Mouse (Mus musculus) naive thymus-derived CD4-positive, alpha-beta T cell, adult 2 months (primary cell): ENCODE measurements around the gene Nrcam.

ENCODE experiments used
- DNase-seq: peaks from one replicate; pipeline ENCODE4 v3.0.0-alpha.2; 2011; ENCODE audit warnings: low read depth

Nrcam gene

DNA sequence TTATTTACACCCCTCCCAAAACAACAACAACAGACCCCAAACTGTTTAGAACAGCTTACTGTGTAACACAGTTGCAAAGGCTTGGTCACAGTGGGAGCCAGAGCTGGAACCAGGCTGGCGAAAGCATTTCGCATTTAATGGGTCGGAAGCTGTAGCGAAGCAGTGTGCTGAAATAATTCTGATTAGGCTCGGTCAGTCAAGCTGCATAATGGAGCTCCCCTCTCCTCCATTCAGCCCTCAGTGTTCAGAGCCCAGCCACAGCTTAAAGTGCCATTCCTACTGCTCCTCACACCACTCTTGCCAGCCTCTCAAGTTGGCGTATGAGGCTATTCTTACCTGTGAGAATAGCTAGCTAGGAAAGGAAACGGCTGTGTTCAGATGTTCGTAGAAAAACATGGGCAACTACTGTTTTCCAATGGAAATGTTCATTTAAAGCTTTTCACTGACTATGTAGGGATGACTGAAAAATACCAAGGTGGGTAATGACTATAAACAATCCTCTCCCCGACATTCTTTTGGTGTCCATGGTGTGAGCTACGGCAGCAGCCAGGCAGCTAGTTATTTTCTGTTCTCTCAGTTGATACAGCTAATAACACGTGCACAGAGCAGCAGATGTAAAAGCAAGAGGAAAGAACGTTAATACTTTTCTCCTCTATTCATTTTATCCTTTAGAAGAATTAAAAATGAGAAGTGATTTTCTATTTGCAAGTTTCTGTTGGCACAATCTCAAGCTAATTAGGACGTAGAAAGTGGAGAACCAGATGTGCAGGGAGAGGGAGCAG, 108.6 kb downstream of the Nrcam start:
- no peak for DNase-seq

DNA sequence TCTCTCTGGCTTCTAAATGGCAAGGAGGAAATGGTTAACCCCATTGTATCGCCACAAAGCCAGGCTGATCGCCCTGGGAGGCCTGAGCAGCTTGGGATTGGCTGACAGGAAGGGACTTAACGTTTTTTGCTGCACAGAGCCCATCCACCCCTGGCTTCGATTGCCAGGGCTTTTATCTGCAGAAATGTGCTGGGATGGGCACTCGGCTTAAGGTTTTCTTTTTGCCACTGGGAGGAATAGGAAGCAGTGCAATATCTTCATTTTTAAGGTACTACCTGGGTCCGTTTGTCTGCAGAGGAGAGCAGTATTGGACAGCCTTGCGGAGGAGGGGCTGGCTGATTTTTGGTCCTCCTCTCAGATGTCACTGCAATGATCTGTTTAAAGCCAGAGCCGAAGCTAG, 110.2 kb downstream of the Nrcam start:
- DNase-seq, result no peak

GRCm38 (mm10) chr12:44440230-44440629, 111.5 kb downstream of the Nrcam start:
- DNase-seq, result no peak

DNA sequence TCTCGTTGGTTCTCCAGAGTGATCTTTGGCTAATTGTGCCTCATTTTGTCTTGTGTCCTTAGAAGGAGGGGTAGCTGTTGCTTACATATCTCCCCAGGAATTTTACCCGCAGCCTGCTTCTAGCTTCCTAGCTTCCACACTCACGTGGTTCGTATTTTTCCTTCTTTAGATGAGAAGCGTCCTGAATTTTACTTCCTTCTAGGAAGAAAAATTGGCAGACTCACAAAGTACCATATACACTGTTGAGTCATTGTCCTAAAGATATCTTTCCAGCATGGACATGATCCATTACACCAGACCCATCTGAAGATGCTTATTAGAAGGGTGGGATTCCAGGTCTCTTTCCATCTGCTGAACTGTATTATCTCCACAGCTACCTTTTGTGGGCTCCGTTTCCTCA, 122.2 kb downstream of the Nrcam start:
- no peak for DNase-seq

GRCm38 (mm10) chr12:44451742-44452141, 123.1 kb downstream of the Nrcam start:
- DNase-seq, result no peak

- no peak for DNase-seq
These were observed 125.1 kb downstream of the Nrcam start for GRCm38 (mm10) chr12:44453791-44454190.

GRCm38 (mm10) chr12:44457961-44458360, 129.3 kb downstream of the Nrcam start:
- no peak for DNase-seq

DNA sequence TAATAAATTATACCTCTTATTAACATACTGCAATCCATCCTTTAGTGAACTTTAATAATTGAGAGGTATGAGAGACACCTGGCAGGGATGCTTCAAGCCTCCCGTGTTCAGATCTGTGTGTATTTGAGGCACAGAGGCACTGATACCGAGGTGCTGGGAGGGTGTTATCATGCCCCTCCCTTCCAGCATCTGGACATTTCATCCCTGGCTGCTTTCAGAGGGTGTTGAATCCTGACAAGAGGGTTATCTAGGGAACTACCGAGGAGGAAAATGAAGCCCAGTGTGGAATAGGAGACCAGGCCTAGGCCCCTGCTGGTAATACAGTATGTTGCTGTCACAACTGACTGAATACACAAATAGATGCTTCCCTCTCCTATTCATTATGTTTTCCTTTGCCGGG, 133.8 kb downstream of the Nrcam start:
- DNase-seq, result no peak

DNA sequence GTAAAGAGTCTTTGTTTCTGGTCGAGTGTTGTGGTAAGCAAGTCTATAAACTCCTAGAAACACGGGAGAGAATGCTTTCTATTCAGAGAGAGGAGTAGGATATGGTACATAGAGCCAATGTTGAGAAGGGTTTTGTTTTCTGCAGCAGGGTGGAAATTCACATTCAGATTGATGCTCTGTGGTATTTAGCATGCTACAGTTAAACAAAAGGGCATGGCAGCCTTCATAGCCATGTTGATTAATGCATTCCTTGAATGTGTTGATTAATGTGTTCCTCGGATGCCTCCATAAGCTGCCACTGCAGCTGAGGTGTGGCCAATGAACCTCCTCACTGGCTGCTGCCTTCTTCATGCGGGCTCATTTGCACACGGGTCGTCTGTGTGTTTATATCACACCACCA, 134.3 kb downstream of the Nrcam start:
- DNase-seq, result no peak

DNA sequence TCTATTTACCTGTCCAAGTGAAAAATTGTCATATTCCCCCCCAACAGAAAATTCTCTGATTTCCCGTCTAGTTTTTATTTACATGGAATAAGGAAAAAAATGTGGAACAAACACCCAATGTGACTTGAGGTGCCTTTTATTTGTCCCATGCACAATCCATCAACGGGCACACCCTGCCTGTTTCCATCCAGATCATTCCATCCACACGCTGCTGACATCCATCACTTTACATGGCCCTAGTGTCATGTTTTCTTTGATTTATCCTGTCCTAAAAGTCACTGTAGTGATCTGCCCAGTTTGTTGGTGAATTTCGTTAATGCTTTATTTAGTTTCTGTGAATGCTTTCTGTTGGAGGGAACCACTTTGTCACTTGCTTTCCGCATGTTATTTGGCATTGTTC, 142.4 kb downstream of the Nrcam start:
- no peak for DNase-seq

DNA sequence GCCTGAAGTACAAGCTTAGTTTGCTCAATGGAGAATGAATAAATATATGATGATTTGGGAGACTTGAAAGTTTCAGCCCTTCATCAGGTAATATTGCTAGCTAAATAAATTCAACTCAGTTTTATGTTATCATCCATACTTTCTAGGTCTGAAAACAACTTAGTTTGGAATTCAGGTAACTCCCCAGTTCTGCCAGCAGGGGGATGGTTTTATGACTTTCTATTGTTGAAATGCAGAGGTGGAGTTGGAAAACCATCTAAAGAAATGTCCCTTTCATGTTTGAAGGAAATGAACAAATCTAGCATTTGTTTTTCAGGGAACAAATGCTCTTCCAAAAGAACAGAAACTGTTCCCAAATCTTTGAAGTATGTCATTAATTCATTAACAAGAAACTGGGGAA, 146.7 kb downstream of the Nrcam start:
- no peak for DNase-seq

- DNase-seq, result no peak
These were observed 150.8 kb downstream of the Nrcam start for GRCm38 (mm10) chr12:44479260-44480030.

DNA sequence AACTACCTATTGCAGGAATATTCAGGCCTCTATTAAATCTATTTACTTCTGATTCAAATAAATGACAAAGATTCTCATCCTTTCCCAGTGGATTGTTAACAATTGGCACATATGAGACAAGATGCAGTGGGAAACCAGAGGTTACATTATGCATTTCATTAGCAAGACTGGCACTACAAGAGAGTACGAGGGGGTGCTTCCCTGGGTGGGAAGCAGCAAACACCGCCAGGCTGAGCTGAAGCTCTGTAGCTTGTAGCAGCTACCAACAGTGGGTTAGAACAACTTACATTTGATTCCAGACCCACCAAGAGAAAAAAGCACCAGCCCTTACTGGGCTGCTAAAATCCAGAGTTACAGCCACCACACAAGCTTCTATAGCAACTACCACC, 151.3 kb downstream of the Nrcam start:
- no peak for DNase-seq

DNA sequence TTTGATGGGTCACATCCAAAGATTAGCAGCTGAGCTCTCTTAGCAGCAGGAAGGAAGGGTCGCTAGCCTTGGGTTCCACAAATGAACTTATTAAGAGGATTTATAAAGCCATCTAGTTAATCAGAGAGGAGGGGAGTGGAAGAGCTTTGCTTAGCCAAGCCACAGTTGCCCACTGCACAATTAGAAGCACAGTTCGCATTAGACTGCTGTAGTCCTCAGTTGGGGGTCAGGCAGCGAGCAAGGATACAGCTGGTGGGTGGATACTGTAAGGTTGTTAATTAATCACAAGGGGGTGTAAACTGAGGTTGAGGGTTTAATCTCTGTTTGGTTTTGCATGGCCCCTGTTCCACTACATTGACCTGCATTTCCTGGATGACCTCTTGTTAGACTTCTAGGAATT, 152.7 kb downstream of the Nrcam start:
- no peak for DNase-seq

DNA sequence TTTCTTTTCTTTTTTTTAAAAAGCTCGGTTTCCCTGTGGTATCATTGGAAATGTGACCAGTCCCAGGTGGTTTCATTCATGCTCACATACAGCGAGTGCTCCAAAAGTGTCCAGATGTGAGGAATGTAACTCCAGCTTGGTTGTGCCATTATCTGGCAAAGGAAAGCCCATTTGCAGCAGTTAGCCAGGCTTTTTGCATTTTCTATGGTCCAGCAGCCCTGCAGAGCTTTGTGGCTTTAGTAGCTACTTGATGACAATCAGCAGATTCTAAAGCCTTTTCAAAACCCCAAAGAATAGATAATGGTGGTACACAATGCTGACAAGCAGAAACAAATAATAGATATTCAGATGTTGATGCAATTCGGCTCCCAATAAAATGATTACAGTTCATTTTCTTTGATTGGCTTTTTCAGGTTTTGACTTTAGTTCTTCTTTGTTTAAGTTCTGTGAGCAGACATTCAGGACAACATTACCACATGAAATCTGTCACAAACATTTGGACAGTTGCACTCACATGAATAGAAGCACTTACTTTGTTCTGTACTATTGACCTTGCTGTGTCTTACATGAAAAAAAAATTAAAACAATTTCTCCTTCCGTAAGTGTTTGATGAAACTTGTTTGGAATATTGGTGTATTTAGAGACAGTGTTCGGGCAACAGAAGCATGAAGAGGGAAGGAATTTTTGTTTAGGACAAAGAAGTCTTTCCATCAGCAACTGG, 164.2 kb downstream of the Nrcam start:
- no peak for DNase-seq

DNA sequence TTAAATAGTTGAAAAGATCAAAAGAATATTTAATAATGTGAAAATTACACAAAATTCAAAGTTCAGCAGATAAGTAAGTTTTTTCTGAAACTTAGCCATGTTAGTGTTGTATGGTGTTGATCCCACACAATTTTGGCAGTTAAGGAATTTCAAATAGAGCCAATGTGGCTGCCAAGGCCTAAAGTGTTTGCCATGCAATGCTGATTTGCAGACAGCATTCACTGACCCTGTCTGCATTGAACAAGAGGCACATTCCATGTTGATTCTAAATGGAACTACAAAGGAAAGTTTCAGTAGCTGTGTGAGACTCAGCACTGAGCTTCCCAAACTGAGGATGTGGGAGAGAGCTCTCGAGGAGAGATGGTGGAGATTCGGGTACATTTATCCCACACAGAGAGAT, 169.1 kb downstream of the Nrcam start:
- DNase-seq, result no peak

DNA sequence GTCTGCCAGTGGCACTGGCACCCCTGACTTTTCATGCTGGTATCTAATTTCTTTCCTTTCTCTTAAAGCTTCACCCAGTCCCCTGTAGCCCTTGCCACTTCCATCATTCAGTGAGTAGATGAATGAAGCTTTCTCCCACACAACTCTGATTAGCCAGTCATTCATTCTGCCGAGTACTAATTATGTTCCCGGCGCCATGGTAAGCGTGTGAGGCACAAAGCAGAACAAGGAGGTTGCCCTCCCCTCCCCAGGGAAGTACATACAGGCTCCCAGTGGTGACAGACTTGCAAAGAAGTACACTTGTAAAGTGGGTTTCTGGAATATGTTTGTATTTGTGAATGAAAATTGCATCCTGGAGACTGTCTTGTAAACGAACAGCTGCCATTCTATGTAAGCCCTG, 170.2 kb downstream of the Nrcam start:
- no peak for DNase-seq

- no peak for DNase-seq
These were observed 173.3 kb downstream of the Nrcam start for GRCm38 (mm10) chr12:44501807-44502487.

- no peak for DNase-seq
These were observed 175.1 kb downstream of the Nrcam start for GRCm38 (mm10) chr12:44503737-44504136.

- no peak for DNase-seq
These were observed 179.9 kb downstream of the Nrcam start for GRCm38 (mm10) chr12:44508635-44509034.

GRCm38 (mm10) chr12:44509406-44510104, 180.9 kb downstream of the Nrcam start:
- DNase-seq, result no peak

DNA sequence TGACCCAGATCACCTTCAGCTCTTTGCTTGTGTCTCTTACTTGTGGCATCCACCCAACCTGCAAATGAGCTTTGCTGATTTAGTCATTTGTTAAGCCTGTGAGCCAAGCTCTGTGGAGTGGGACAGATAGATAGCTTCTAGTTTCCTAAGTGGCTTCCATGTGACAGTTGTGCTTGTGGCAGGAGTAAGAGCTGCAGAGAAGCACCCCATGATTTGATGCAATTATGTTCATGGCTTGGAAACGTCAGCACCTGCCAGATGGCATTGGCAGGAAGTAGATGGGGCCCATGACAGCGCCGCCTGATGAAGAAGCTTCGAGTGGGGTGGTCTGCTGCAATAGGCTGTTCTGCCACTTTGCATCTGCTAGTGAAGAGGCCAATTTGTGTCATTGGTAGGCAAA, 186.4 kb downstream of the Nrcam start:
- DNase-seq, result no peak
